8 mouse cellular contexts compared by ENCODE assay signal in genomic region chr9:31130357-31131204, GRCm38 (mm10). TPM values are rescaled to one million over a fixed set of nuclear protein-coding genes. Genes with fewer than 3 reads are reported as not detected.
DNase-seq lines count a peak whose midpoint lies in the region; ATAC-seq and TF ChIP-seq lines count a peak whose summit lies in the region.

No protein-coding gene starts in this region.

- peak overlapping the region; percentile 86 for H3K4me2 ChIP-seq in forebrain, embryonic 15.5 days (replicated peaks)
- H3K4me2 ChIP-seq in midbrain, postnatal 0 days (ENCODE audit: low read depth, low read length, poor library complexity, severe bottlenecking), result peak overlapping the region; percentile 83

- peak overlapping the region; percentile 91 for H3K4me3 ChIP-seq in E14TG2a.4 (replicated peaks; ENCODE audit: low read length)
- H3K4me3 ChIP-seq in forebrain, embryonic 15.5 days, result peak overlapping the region; percentile 41
- H3K4me3 ChIP-seq in limb, embryonic 10.5 days, result peak overlapping the region; percentile 57
- H3K4me3 ChIP-seq in midbrain, postnatal 0 days (ENCODE audit: low read depth, low read length), result peak overlapping the region; percentile 47

- ATAC-seq in forebrain, embryonic 15.5 days (replicated peaks), result no peak
- ATAC-seq in midbrain, postnatal 0 days (ENCODE audit: low FRiP score), result no peak

- H3K36me3 ChIP-seq in E14TG2a.4 (ENCODE audit: insufficient read depth, low read length), result no peaks in the 10 kb centered on the region
- no peaks in the 10 kb centered on the region for H3K36me3 ChIP-seq in forebrain, embryonic 15.5 days
- no peaks in the 10 kb centered on the region for H3K36me3 ChIP-seq in limb, embryonic 10.5 days
- H3K36me3 ChIP-seq in midbrain, postnatal 0 days (ENCODE audit: insufficient read depth, low read length), result no peaks in the 10 kb centered on the region

- H3K9me3 ChIP-seq in E14TG2a.4 (ENCODE audit: low read length), result no peaks in the 10 kb centered on the region
- no peaks in the 10 kb centered on the region for H3K9me3 ChIP-seq in forebrain, embryonic 15.5 days
- H3K9me3 ChIP-seq in limb, embryonic 10.5 days (replicated peaks), result no peaks in the 10 kb centered on the region
- H3K9me3 ChIP-seq in midbrain, postnatal 0 days (ENCODE audit: low read length), result no peaks in the 10 kb centered on the region

- no peak overlapping the region for H3K27ac ChIP-seq in forebrain, embryonic 15.5 days (replicated peaks)
- H3K27ac ChIP-seq in limb, embryonic 10.5 days, result no peak overlapping the region
- no peak overlapping the region for H3K27ac ChIP-seq in midbrain, postnatal 0 days (ENCODE audit: low read depth, low read length)

- 0 out of 2 replicates have a peak overlapping the region, but pooled peaks have one; percentile 25 for H3K9ac ChIP-seq in forebrain, embryonic 15.5 days (replicated peaks)
- peak overlapping the region; percentile 52; the same call in 1 of the 2 replicates for H3K9ac ChIP-seq in midbrain, postnatal 0 days (replicated peaks; ENCODE audit: low read length, poor library complexity, severe bottlenecking)

- H3K4me1 ChIP-seq in E14TG2a.4 (replicated peaks; ENCODE audit: low read depth, low read length), result peaks cover 58% of the 10 kb centered on the region
- H3K4me1 ChIP-seq in forebrain, embryonic 15.5 days, result peaks cover 16% of the 10 kb centered on the region
- H3K4me1 ChIP-seq in limb, embryonic 10.5 days, result peaks cover 20% of the 10 kb centered on the region
- H3K4me1 ChIP-seq in midbrain, postnatal 0 days (ENCODE audit: insufficient read depth, low read length), result 0 out of 2 replicates have a peak, but pooled peaks cover 2% of the 10 kb centered on the region

- 13% methylated on average over 26 of the region's 26 CpGs for WGBS in forebrain, embryonic 15.5 days
- WGBS in limb, embryonic 10.5 days, result 8% methylated on average over 26 of the region's 26 CpGs
- 18% methylated on average over 26 of the region's 26 CpGs for WGBS in midbrain, postnatal 0 days

- peak; percentile 20 to 33 for DNase-seq in cerebellum, postnatal 10 days
- DNase-seq in cerebellum, adult 18-20 months, result no peak
- peak; percentile 58 for DNase-seq in limb, embryonic 10.5 days (ENCODE audit: low spot score)
- DNase-seq in midbrain, postnatal 0 days (ENCODE audit: low spot score), result no peak
- DNase-seq in frontal cortex, postnatal 14 days (ENCODE audit: low spot score in 2 of 2), result no peak
- no peak for DNase-seq in spleen, adult 12 weeks (ENCODE audit: low spot score)

- TF ChIP-seq CTCF in E14TG2a.4 (conservative IDR thresholded peaks at IDR 0.05; ENCODE audit: low read length), result no peak
- no peak for TF ChIP-seq CTCF in midbrain, postnatal 0 days (IDR thresholded peaks at IDR 0.05)

- peaks cover 49% of the 10 kb centered on the region for H3K27me3 ChIP-seq in E14TG2a.4 (ENCODE audit: insufficient read depth, low read length)
- H3K27me3 ChIP-seq in forebrain, embryonic 15.5 days, result peaks cover 42% of the 10 kb centered on the region
- H3K27me3 ChIP-seq in limb, embryonic 10.5 days (ENCODE audit: low read depth, poor library complexity, severe bottlenecking), result peaks cover 78% of the 10 kb centered on the region
- H3K27me3 ChIP-seq in midbrain, postnatal 0 days (ENCODE audit: insufficient read depth, low read length), result peaks cover 21% of the 10 kb centered on the region

RNA-seq across cellular contexts. Expression of gene St14, which starts 1.1 kb away (rescaled TPM):
- polyA plus RNA-seq in forebrain, embryonic 15.5 days (2015; fragmentation: Nextera tagmentation; extraction: Ambion mirVana), result 0.27 and 0.36 TPM in 2 replicates
- polyA plus RNA-seq in limb, embryonic 10.5 days (2016; fragmentation: Nextera tagmentation; extraction: Ambion mirVana), result 11.3 and 13.2 TPM in 2 replicates
- 1.4 and 1.9 TPM in 2 replicates for total RNA-seq in midbrain, postnatal 0 days (2014; rRNA removed)
- polyA plus RNA-seq in midbrain, postnatal 0 days (2015; fragmentation: Nextera tagmentation; extraction: Ambion mirVana), result 1.2 and 1.5 TPM in 2 replicates

Comparison
In these comparisons a context has a peak if more than half of its experiments do, and no peak if none do; other contexts are left out.
1. DNase-seq: peak in cerebellum, postnatal 10 days (2 of 2) and limb, embryonic 10.5 days (single experiment); none in cerebellum, adult 18-20 months (0 of 2), midbrain, postnatal 0 days (single experiment), frontal cortex, postnatal 14 days (0 of 2) and spleen, adult 12 weeks (single experiment).
2. H3K4me3 ChIP-seq: peak in every context shown above with its lines; median percentile 91 in E14TG2a.4; 57 in limb, embryonic 10.5 days; 47 in midbrain, postnatal 0 days; 41 in forebrain, embryonic 15.5 days.